Mouse (Mus musculus): ENCODE measurements around the gene Lenep.

DNA sequence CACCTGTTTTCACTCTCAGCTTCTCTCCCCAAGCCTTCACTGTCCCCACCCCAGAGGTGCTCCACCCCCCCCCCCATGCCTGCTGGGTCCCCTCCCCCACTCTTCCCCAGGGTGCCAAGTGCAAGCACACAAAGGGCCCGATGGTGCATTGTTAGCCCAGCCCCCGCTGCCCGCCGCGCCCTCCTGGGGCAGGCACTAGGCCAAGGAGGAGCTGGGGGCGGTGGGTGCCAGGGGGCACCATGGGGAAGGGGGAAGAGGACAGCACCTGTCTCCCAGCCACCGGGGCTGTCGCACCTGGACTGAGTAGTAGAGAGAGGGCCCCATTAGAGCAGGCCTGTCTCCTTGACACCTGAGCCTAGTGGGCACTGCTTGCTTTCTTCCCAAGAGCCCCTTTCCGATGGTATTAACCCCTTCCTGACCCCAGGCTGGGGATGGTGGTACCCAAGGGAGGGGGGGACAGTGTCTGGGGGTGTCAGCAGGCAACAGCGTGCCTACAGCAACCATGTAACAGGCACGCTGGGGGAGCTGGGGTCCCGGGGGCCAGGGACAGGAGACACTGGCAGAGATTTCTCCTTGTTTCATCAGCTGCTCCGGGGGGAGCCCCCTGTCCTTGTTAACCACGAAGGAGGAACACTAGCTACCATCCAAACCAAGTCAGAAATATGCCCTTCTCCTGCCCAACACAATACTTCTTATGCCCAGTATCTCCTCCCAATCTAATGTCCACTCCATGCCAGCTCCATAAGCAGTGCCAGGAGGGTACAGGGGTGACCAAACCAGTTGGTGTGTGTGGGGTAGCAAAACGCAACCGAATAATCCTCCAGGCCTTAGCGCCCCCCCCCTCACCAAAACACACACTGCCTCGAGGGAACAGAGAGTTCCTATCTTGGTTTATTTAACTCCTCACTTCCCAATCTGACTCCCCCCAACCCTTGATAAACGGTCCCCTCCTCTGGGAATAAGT lies 11.6 kb downstream of the Lenep start:
- TF ChIP-seq CTCF (IDR thresholded peaks at IDR 0.05; ENCODE audit: borderline replicate concordance, insufficient read depth, low read length): no peak
- TF ChIP-seq POLR2A (IDR thresholded peaks at IDR 0.05; ENCODE audit: low read depth, low read length): peak; percentile 9
